Mouse (Mus musculus) erythroblast, embryonic 14.5 days (primary cell): ENCODE data around the gene Pom121l2.

Experiments used
- GATA1 ChIP-seq: IDR thresholded peaks from 2 replicates; pipeline ENCODE4 v1.6.1; 2012; ENCODE audit warnings: low read length, inconsistent platforms, mixed read lengths
- TAL1 ChIP-seq: IDR thresholded peaks from 3 replicates; pipeline ENCODE4 v1.6.1; 2012; ENCODE audit warnings: low read length, inconsistent platforms, mixed read lengths

DNA sequence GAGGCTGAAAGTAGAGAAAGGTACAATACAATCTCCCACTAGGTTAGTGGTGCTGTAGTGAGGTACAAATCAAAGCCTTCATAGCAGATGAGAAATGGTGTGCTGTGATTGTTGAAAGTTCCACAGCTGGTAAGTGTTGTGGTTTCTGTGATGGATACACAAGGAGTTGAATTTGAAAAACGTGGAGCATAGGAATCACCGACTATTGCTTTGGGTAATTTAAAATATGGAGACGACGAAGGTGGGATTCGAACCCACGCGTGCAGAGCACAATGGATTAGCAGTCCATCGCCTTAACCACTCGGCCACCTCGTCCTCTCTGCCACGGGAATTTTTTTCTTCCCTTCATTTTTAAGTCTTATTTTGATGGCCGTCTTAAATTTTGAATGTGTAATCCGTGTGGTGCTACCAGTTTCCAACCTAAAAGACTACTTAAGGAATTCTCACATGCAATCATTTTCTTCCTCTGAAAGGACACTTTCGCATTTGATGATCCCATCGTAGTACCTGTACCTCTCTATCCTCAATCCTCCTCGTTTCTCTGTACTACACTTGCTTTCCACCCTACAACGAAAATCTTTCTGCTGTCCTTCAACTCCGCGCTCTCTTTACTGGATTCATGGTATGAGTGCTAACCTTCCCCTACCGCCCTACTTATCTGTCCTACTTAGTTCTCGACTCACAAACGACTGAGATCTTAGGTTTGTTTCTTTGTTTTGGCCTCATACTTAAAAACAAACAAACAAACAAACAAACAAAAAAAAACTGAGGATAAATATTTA is 13.2 kb downstream of the Pom121l2 start:
- no peak for TF ChIP-seq TAL1
- no peak for TF ChIP-seq GATA1
